Mouse (Mus musculus): Measurements from ENCODE around the gene Olfr1124.
"Not testable (repeated sequence)": the region's sequence is repeated elsewhere in the genome, so short reads cannot be mapped to it uniquely, and the experiment has no call there.

Gene Olfr1124

DNA sequence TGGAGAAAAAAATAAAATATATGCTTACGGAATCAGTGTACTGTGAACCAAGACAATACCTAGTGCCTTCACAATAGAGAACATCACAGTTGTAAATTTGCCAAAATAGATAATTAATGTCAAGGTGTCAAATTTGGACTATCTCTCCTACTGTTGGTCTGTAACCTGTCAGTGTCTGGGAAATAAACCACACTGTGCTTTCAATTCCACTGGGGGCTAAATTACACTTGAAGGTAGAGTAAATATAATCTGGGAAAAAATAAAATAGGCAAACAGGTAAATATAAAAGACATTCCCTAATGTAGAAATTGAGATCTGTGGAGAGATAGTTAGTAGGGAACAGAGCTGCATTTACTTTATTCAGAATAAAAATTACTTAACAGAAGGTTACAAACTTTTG, at the start of gene Olfr1124:
TSS of gene Olfr1124 (plus strand) at position 301 of the 400 bp plus-strand sequence.
- no peak for DNase-seq (ENCODE audit: low read depth)

- DNase-seq (ENCODE audit: low read depth), result no peak
These were observed 46.1 kb upstream of the Olfr1124 start for GRCm38 (mm10) chr2:87383935-87384334.

- DNase-seq (ENCODE audit: low read depth), result no peak
These were observed 44.5 kb upstream of the Olfr1124 start, which contains the start of gene Olfr1122 for GRCm38 (mm10) chr2:87385549-87385948. Gene Olfr1122, plus strand, starts transcription at chr2:87385849.

GRCm38 (mm10) chr2:87393605-87394004, 36.5 kb upstream of the Olfr1124 start:
- DNase-seq (ENCODE audit: low read depth), result not testable (repeated sequence)

DNA sequence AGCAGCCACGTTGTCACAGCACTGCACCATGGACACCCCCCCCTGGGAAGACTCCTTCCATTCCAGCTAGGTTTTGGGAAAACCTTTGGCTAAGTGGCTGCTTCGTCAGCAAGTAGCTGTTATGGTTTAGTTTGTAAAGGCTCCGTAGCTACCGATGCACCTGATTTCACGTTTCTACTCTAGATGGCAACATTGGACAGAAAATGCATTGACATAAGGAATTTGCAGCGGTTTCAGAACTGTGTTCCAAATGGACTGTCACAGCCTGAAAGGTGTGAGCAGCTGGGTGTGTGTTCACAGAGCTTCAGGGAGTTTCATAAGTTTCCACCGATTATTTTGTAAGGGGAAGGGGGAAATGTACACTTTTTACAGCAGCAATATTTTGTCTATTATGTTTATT, 35.4 kb upstream of the Olfr1124 start:
- DNase-seq (ENCODE audit: low read depth), result not testable (repeated sequence)

DNA sequence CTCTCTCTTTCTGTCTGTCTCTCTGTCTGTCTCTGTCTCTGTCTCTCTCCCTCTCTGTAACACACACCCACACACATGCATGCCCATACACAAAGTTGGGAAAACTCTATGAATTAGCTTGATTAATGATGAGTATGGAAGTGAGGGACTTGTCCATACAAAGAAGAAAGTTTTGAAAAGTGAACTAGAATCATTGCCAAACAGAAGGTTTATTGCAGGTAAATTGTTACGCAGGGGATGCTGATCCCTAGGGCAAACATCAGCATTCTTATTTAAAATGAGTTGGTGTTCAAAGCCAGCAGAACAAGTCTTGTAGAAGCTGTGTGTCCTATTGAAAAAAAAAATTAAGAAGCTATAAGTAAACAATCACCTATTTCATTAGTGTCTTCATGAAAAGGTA, 13.7 kb upstream of the Olfr1124 start, which contains the start of gene Olfr1123:
TSS of gene Olfr1123 (plus strand) at position 301 of the 400 bp plus-strand sequence.
- DNase-seq (ENCODE audit: low read depth), result no peak

- no peak for DNase-seq (ENCODE audit: low read depth)
These were observed 7.7 kb downstream of the Olfr1124 start for GRCm38 (mm10) chr2:87437731-87438130.

DNA sequence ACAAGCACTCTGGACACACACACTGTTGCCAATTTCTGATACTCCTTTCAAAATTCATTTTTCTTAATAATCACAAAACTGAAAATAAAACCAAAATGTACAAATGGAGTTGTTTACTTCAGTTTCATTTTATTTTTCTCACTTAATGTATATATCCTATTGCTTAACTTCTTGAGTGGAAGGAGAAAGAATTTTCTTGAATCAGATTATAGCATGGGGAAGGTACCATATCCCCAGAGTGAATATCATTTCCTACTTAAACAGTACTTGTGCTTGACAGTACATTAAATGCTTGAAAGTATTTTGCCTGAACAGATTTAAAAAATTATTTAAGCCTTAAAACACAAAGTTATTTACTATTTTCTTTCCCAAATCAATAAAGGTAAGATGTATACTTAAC, 23.6 kb downstream of the Olfr1124 start, which contains the start of gene Olfr1126:
TSS of gene Olfr1126 (plus strand) at position 301 of the 400 bp plus-strand sequence.
- DNase-seq (ENCODE audit: low read depth), result no peak

- no peak for DNase-seq (ENCODE audit: low read depth)
These were observed 31.7 kb downstream of the Olfr1124 start for GRCm38 (mm10) chr2:87461769-87462168.

GRCm38 (mm10) chr2:87480207-87480606, 50.1 kb downstream of the Olfr1124 start:
- DNase-seq (ENCODE audit: low read depth), result no peak

DNA sequence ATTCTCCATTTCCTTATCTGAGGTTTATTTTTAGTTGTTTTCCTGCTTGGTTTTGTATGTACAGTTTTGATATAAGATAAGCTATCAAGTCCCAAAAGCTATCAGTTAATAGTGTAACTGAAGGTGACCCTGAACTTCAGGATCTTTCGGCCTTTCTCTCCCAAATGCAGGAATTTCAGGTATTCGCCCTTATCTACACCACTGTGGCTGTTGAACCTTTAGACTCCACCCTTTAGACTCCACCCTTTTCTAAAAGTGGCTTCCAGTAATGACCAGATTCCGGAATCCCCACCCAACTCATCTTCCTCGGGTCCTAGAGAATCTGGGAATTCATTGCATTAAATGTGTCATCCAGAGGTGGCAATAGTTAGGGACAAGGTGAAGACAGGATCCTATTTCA, 51.1 kb downstream of the Olfr1124 start:
- DNase-seq (ENCODE audit: low read depth), result no peak

DNA sequence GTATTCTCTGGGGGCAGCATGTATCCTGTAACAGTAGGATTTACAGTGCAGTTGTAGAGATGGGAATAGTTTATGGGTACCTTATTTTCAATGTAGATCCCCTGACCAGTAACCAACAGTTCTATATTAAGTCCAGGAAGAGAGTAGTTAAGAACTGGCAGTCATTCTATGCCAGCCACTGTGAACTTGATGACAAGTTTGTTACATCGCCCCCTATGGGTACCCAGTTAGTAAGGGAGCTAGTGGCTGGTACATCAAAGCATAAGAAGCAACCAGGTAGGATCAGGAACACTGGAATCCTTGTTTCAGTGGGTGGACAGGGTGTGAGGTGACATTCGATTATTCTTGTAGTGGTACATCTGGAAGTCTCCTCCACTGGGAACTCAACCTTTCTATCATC, 52.2 kb downstream of the Olfr1124 start:
- no peak for DNase-seq (ENCODE audit: low read depth)
